Mouse (Mus musculus) forebrain, postnatal 0 days (tissue): ENCODE data around the gene Sult2b1. TPM values are rescaled to one million over a fixed set of nuclear protein-coding genes. Genes with fewer than 3 reads are reported as not detected.

Experiments used
- ATAC-seq: fragments of 200-750 bp; cut with Nextera tagmentation; 2 replicates; pipeline ENCODE4 v1.8.0; 2017; ENCODE audit warnings: mild to moderate bottlenecking, moderate library complexity
- DNase-seq: peaks from one replicate; pipeline ENCODE4 v3.0.0-alpha.2; 2015
- H3K27ac ChIP-seq: fragments of 300-500 bp; sonication (generic); 2 replicates; pipeline ENCODE4 v1.5.1; 2014; ENCODE audit warnings: low read depth, mild to moderate bottlenecking, antibody characterized with exemption, low read length, moderate library complexity, mixed read lengths
- H3K27me3 ChIP-seq: fragments of 300-500 bp; sonication (generic); 2 replicates; pipeline ENCODE4 v1.6.1; 2014; ENCODE audit warnings: mild to moderate bottlenecking, low read length, mixed read lengths; ENCODE audit not compliant: insufficient read depth
- H3K36me3 ChIP-seq: fragments of 300-500 bp; sonication (generic); 2 replicates; pipeline ENCODE4 v1.6.1; 2014; ENCODE audit warnings: mild to moderate bottlenecking, moderate library complexity; ENCODE audit not compliant: insufficient read depth
- H3K4me1 ChIP-seq: fragments of 300-500 bp; sonication (generic); 2 replicates; pipeline ENCODE4 v1.6.1; 2014; ENCODE audit warnings: antibody characterized with exemption; ENCODE audit not compliant: insufficient read depth
- H3K4me2 ChIP-seq: fragments of 300-500 bp; sonication (generic); 2 replicates; pipeline ENCODE4 v1.6.1; 2014; ENCODE audit warnings: low read depth, mild to moderate bottlenecking, moderate library complexity
- H3K4me3 ChIP-seq: fragments of 300-500 bp; sonication (generic); 2 replicates; pipeline ENCODE4 v1.5.1; 2014; ENCODE audit warnings: low read depth, low read length, mixed read lengths
- H3K9ac ChIP-seq: fragments of 300-500 bp; sonication (generic); 2 replicates; pipeline ENCODE4 v1.6.1; 2014; ENCODE audit warnings: mild to moderate bottlenecking
- H3K9me3 ChIP-seq: fragments of 300-500 bp; sonication (generic); 2 replicates; pipeline ENCODE4 v1.6.1; 2016; ENCODE audit warnings: low read length
- CTCF ChIP-seq: sonication (generic); IDR thresholded peaks from 2 replicates; pipeline ENCODE4 v1.5.1; 2016; ENCODE audit warnings: antibody characterized with exemption, control low read depth, low read depth
- WGBS: fragments of 180-500 bp; shearing (Covaris S2); extraction: QIAGEN DNeasy Blood & Tissue Kit; methylation state at CpG from one replicate; pipeline ENCODE4 v1.1.7; 2014; 5-methylcytosine and 5-hydroxymethylcytosine counted together
- polyA plus RNA-seq: library from polyadenylated mRNA; unstranded; fragments of >200 nt; fragmentation: Nextera tagmentation; extraction: Ambion mirVana; gene quantifications from 2 replicates; pipeline ENCODE4 v1.2.1, GENCODE M21; 2015
- total RNA-seq: library from RNA; depleted of rRNA; stranded (reverse); fragments of >200 nt; gene quantifications from 2 replicates; pipeline ENCODE4 v1.2.3, GENCODE M21; 2014; rRNA removed

The Sult2b1 gene
- 6.5 and 8.9 TPM in 2 replicates for total RNA-seq
- polyA plus RNA-seq: 9.6 and 10.0 TPM in 2 replicates

DNA sequence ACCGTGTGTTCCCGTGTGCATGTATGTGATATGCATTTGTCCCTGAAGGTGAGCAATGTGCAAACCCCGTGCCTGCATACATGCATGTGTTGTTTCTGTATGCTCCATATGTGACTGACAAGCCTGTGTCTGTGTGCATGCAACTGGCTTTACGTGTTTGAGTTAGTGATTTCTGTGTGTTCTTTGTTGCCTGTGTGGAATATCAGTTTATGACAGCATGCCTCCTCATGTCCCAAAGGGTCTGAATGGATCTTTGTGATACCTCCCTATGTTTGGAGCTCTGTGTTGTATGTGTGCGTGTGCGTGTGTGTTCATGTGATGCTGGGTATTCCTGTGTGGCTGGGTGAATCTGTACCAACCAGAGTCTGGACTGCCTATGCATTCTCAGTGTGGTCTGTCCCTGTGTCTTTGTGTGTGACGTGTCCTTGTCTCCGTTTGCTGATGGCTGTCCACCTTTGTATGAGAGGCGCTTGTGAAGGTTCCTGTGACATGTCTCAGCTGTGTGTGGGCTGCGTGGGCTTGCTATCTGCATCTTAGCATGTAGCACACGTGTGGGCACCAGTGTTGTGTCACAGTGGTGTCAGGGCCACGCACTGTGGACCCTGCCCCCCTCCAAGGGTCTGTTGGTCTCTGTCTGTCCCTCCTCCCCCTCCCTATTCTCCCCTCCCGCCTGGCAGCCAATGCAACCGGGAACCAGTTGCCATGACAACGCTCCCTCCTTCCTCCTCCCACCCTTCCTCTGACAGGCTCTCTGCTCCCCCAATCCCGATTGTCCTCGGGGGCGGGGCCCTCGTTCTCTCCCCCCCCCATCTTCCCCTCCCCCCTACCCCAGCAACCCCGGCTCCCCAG, at the start of gene Sult2b1:
Gene Sult2b1, minus strand, starts transcription at position 146 of the 849 bp plus-strand sequence.
- Histone ChIP-seq H3K36me3 (peaks cover 27% of the 10 kb centered on the region), H3K27me3 (no peaks in the 10 kb centered on the region), H3K9me3 (no peaks in the 10 kb centered on the region), H3K4me1 (peaks cover 12% of the 10 kb centered on the region), H3K9ac (peak within 1 kb of the TSS; percentile 93), H3K27ac (peak within 1 kb of the TSS; percentile 98), H3K4me3 (peak within 1 kb of the TSS; percentile 93), H3K4me2 (peak within 1 kb of the TSS; percentile 83)
- 12% methylated on average over 20 of the region's 20 CpGs for WGBS
- DNase-seq: peak; percentile 98
- ATAC-seq: peak; percentile 78
- TF ChIP-seq CTCF: no peak

DNA sequence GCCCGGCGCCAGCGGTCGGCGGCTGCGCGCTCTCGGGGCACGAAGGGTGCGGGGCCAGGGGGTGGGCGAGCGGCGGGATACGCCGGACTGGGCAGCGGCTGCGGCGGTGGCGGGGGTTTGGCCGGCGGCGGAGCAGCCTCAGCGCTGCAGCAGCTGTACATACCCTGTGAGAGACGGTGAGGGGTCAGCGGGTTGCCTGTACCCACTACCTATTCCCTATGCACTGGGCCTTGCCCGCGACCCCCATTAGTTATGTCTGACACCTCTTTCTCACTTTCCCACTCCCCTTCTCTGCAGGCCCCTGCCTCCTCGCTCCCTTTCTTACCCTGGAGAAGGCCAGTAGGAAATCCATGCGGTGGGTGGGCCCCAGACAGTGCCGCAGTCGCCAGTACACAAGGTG, 49.5 kb upstream of the Sult2b1 start:
- H3K4me3 ChIP-seq: peak overlapping the region; percentile 32
- H3K9me3 ChIP-seq: no peaks in the 10 kb centered on the region
- no peak overlapping the region for H3K27ac ChIP-seq
- peak overlapping the region; percentile 37 for H3K4me2 ChIP-seq
- peaks cover 42% of the 10 kb centered on the region for H3K27me3 ChIP-seq
- 0 out of 2 replicates have a peak overlapping the region, but pooled peaks have one; percentile 14 for H3K9ac ChIP-seq
- no peak for ATAC-seq
- DNase-seq: no peak
- WGBS: 9% methylated on average over 28 of the region's 31 CpGs
- H3K36me3 ChIP-seq: no peaks in the 10 kb centered on the region
- no peaks in the 10 kb centered on the region for H3K4me1 ChIP-seq
- no peak for TF ChIP-seq CTCF

DNA sequence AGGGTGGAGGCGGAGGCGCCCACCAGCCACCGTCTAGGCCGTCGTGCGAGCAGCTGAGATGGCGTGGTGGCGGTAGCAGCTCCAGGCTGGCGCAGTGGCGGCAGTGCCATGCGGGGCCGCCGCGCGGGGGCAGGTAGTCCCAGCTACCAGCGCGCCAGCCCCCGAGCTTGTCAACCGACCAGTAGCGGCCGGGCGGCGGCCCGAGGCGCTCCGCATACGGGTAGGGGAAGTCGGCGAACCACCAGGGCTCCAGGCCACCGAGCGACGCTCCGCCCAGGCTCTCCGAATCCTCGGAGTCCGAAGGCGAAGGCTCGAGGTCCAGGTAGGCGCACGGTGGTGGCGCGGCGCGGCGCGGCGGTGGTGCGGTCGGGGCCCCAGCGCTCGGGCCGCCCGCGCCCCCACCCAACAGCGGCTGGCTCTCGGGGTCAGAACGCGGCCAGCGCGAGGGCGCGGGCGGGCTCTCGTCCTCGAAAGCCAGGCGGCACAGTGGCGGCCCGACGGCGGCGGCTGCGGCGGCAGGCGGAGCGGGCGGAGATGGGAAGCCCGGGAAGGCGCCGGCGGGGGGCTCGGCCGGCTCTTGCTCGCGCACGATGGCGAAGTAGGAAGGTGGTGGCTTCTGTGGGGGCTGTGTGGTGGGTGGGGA, 48.8 kb upstream of the Sult2b1 start:
- no peak for TF ChIP-seq CTCF
- H3K27ac ChIP-seq: no peak overlapping the region
- no peaks in the 10 kb centered on the region for H3K9me3 ChIP-seq
- WGBS: 3% methylated on average over 53 of the region's 86 CpGs
- ATAC-seq (no peak), DNase-seq (peak; percentile 9)
- peak overlapping the region; percentile 37 for H3K4me2 ChIP-seq
- H3K36me3 ChIP-seq: peaks cover 6% of the 10 kb centered on the region
- H3K4me1 ChIP-seq: no peaks in the 10 kb centered on the region
- peak overlapping the region; percentile 32 for H3K4me3 ChIP-seq
- peaks cover 42% of the 10 kb centered on the region for H3K27me3 ChIP-seq
- peak overlapping the region; percentile 14; the same call in 1 of the 2 replicates for H3K9ac ChIP-seq

DNA sequence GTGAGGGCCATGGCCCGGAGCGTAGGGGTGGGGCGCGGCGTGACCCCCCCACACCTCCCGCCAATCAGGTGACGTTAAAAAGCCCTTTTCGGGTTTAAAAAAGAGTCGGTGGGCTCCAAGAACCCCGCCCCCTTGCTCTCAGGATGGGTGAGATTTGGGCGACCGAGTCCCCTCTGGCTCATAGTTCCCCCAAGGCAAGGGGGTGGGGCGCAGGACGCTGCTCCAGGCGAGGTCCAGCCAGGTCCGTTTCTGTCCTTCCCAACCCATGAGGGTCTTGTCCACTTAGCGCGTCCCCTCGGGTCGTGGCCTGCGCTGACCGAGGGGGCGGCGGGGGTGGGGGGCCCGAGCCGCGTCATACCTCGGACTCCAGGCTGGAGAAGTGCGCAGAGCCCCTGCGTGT, 48.0 kb upstream of the Sult2b1 start:
- ATAC-seq (no peak), DNase-seq (no peak)
- peaks cover 14% of the 10 kb centered on the region for H3K36me3 ChIP-seq
- peak overlapping the region; percentile 32 for H3K4me3 ChIP-seq
- H3K4me2 ChIP-seq: peak overlapping the region; percentile 37
- no peak for TF ChIP-seq CTCF
- no peaks in the 10 kb centered on the region for H3K9me3 ChIP-seq
- H3K4me1 ChIP-seq: no peaks in the 10 kb centered on the region
- H3K27me3 ChIP-seq: peaks cover 42% of the 10 kb centered on the region
- no peak overlapping the region for H3K9ac ChIP-seq
- no peak overlapping the region for H3K27ac ChIP-seq
- 12% methylated on average over 30 of the region's 30 CpGs for WGBS

DNA sequence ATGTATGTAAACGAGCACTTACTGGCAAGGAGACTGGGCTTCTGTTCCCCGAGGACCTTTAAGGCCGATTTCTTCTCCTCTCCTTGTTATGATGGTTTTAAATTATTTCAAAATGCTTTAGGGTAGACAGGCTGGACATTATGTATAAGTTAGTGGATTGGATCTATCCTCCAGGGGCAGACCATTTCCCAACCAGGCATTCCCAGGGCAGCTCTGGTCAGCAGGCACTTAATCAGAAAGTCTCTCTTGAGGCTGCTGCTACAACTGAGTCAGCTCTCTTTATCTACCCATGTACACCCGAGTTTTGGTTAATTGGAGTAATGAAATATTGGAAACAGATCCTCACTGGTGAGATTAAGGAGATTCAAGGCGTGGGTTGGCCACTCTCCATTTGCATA, 46.7 kb upstream of the Sult2b1 start:
- Histone ChIP-seq H3K4me3 (peak overlapping the region; percentile 88), H3K9ac (peak overlapping the region; percentile 51), H3K27me3 (peaks cover 42% of the 10 kb centered on the region), H3K36me3 (peaks cover 27% of the 10 kb centered on the region), H3K9me3 (no peaks in the 10 kb centered on the region), H3K27ac (peak overlapping the region; percentile 70; the same call in 1 of the 2 replicates), H3K4me1 (no peaks in the 10 kb centered on the region), H3K4me2 (peak overlapping the region; percentile 84)
- DNase-seq (no peak), ATAC-seq (peak; percentile 12)
- no peak for TF ChIP-seq CTCF
- WGBS: 20% methylated on average over 5 of the region's 5 CpGs

DNA sequence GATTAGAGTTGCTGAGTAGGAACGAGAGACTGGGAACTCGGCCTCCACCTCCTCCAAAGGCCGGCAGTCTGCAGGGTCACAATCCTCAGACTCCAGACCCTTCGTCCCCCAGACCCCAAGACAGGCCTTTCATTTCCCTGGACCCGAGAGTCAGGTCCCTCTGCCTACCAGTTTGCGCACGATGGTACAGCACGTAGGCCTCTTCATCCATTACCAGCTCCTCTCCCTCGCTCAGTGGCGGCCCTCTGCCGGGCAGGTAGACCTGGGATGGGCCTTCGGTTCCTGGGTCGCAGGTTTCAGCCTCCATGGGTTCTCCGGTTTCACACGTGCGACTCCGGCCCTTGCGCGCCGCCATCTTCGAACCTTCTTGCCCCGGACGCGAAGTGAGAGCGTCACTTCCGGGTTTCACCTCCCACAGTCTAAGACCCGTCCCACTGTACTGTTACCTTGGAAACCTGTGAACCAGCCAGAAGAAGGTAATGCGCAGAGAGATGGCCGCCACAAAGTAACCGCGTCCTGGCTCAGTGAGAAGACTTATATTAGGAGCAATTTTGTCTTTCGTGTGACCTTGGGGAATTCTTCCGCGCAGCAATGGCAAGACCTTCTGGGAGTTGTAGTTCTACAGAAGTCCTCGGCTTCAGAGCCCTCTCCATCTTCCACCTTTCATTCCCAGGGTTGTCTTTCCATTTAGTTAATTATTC, 46.1 kb upstream of the Sult2b1 start, which contains the start of gene Grwd1:
Gene Grwd1, minus strand, starts transcription at position 518 of the 701 bp plus-strand sequence.
- Histone ChIP-seq H3K9me3 (no peaks in the 10 kb centered on the region), H3K4me1 (no peaks in the 10 kb centered on the region), H3K9ac (peak within 1 kb of the TSS; percentile 51), H3K27me3 (peaks cover 40% of the 10 kb centered on the region), H3K27ac (peak within 1 kb of the TSS; percentile 70; the same call in 1 of the 2 replicates), H3K36me3 (peaks cover 33% of the 10 kb centered on the region), H3K4me3 (peak within 1 kb of the TSS; percentile 88), H3K4me2 (peak within 1 kb of the TSS; percentile 84)
- ATAC-seq (peak; percentile 94), DNase-seq (peak; percentile 95)
- WGBS: 2% methylated on average over 35 of the region's 35 CpGs
- TF ChIP-seq CTCF: 0 out of 2 replicates have a peak, but pooled peaks have one; percentile 14
